ENCODE assay signal across 8 mouse cellular contexts in genomic region chr10:83543439-83544102, GRCm38 (mm10). TPM values are rescaled to one million over a fixed set of nuclear protein-coding genes. Genes with fewer than 3 reads are reported as not detected.
DNase-seq lines count a peak whose midpoint lies in the region; ATAC-seq lines count a peak whose summit lies in the region.

Gene Washc4, plus strand, starts transcription at chr10:83543752.

- H3K4me3 ChIP-seq in hindbrain, embryonic 16.5 days (ENCODE audit: low read length): peak within 1 kb of the TSS; percentile 95
- peak within 1 kb of the TSS; percentile 46 for H3K4me3 ChIP-seq in macrophage (ENCODE audit: inconsistent target)

- H3K9ac ChIP-seq in hindbrain, embryonic 16.5 days (ENCODE audit: low read depth, low read length): peak within 1 kb of the TSS; percentile 95

- DNase-seq in R1 (ENCODE audit: low read depth, low spot score): peak; percentile 89
- peak; percentile 96 to 99 for DNase-seq in cerebellum, postnatal 25 days
- DNase-seq in frontal cortex, postnatal 36 days (ENCODE audit: low spot score in 2 of 2): peak; percentile 94 to 95
- DNase-seq in left cerebral cortex, adult 18-20 months (ENCODE audit: low spot score in 2 of 2): peak; percentile 96
- peak; percentile 96 for DNase-seq in right cerebral cortex, adult 18-20 months
- peak; percentile 87 for DNase-seq in urinary bladder, postnatal 10 days (ENCODE audit: low spot score)

- H3K79me2 ChIP-seq in macrophage (ENCODE audit: inconsistent target): peaks cover 44% of the 10 kb centered on the region

- no peaks in the 10 kb centered on the region for H3K27me3 ChIP-seq in hindbrain, embryonic 16.5 days (replicated peaks; ENCODE audit: control insufficient read depth, insufficient read depth, low read length)

- ATAC-seq in hindbrain, embryonic 16.5 days: peak; percentile 99

- peak within 1 kb of the TSS; percentile 96 for H3K27ac ChIP-seq in hindbrain, embryonic 16.5 days (ENCODE audit: low read depth, low read length)
- peak within 1 kb of the TSS; percentile 41 for H3K27ac ChIP-seq in macrophage

- 3% methylated on average over 39 of the region's 49 CpGs for WGBS in hindbrain, embryonic 16.5 days
- WGBS in macrophage (ENCODE audit: missing documents): 4% methylated on average over 47 of the region's 49 CpGs

- H3K4me1 ChIP-seq in hindbrain, embryonic 16.5 days (ENCODE audit: control insufficient read depth, insufficient read depth, low read depth, low read length): peaks cover 11% of the 10 kb centered on the region

- H3K36me3 ChIP-seq in hindbrain, embryonic 16.5 days (ENCODE audit: control insufficient read depth, insufficient read depth, low read length): peaks cover 2% of the 10 kb centered on the region; the same call in 1 of the 2 replicates
- H3K36me3 ChIP-seq in macrophage (ENCODE audit: inconsistent target): peaks cover 9% of the 10 kb centered on the region

- H3K9me3 ChIP-seq in hindbrain, embryonic 16.5 days (ENCODE audit: control insufficient read depth, low read length): no peaks in the 10 kb centered on the region

- peak within 1 kb of the TSS; percentile 65 for H3K4me2 ChIP-seq in hindbrain, embryonic 16.5 days (ENCODE audit: low read length)

RNA-seq across cellular contexts. Expression of gene Washc4, which starts in this region (rescaled TPM):
- polyA plus RNA-seq in hindbrain, embryonic 16.5 days (2015; fragmentation: Nextera tagmentation; extraction: Ambion mirVana): 26.0 and 31.8 TPM in 2 replicates
- 10 to 100 TPM; 24.6 to 26.4 TPM for total RNA-seq in left cerebral cortex, adult 18-20 months (2021)
- 100 to 1,000 TPM; 116 to 210 (median 137) TPM for total RNA-seq in macrophage (2018; cell fraction: chromatin; rRNA removed)
- total RNA-seq in macrophage (2018; cell fraction: cytosol; rRNA removed): 10 to 100 TPM; 43.8 to 69.8 (median 59.7) TPM
- total RNA-seq in macrophage (2018; cell fraction: nucleus; rRNA removed): 100 to 1,000 TPM in 23 of 26 experiments, 10 to 100 TPM in 3; 85.5 to 178 (median 116) TPM
- polyA plus RNA-seq in macrophage (2018): 37.7 to 48.5 TPM (median 39.0 TPM) in 3 replicates

Comparison
In these comparisons a context has a peak if more than half of its experiments do, and no peak if none do; other contexts are left out.
1. Peak in every context shown above with its lines: DNase-seq, ATAC-seq, H3K4me3 ChIP-seq and H3K27ac ChIP-seq.